Mouse (Mus musculus): ENCODE data around the gene Gm3336.

DNA sequence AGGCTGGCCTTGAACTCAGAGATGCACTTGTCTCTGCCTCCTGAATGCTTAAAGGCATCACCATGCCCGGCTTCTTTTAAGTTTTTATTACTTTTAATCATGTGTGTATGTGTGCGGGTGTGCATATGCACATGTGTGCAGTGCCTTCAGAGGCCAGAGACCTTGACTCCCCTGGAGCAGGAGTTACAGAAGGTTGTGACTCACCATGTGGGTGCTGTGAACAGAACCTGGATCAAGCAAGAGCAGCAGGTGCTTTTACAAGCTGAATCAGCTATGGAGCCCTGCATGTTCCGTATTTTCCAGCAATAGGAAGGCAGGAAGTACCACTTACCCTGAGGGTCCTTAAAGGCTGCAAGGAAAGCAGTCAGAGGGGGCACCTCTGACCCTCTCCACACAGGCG is 27.1 kb upstream of the Gm3336 start:
- no peak for TF ChIP-seq CTCF (IDR thresholded peaks at IDR 0.05; ENCODE audit: extremely low read depth, insufficient read depth, insufficient read length, insufficient replicate concordance)
- no peak for TF ChIP-seq POLR2A (IDR thresholded peaks at IDR 0.05; ENCODE audit: low read depth, low read length)
